Mouse (Mus musculus): ENCODE data around the gene Tacc2.
A peak's percentile ranks its signal among the peaks of the same experiment; 100 is the strongest.
"Not testable (repeated sequence)": the region's sequence is repeated elsewhere in the genome, so short reads cannot be mapped to it uniquely, and the experiment has no call there.

Gene Tacc2

DNA sequence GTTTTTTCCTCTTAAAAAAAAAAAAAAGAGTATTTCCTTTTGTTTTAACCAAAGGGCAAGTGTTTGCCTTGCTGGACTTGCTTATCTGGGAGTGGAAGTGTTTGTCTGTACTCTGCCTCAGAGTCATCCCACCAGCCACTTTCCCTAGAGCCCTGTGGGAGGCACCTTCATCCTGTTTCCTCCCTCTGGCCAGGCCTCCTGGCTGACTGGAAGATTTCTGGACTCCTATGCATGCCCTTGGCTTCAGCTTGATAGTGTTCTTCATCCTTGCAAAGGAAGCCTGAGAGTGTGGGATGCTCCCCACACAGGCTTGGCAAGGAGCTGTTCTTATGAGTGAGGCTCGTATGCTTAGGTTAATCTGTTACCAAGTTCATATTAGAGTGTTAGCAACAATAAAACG, 77.3 kb downstream of the Tacc2 start:
- peak; percentile 99 for DNase-seq

DNA sequence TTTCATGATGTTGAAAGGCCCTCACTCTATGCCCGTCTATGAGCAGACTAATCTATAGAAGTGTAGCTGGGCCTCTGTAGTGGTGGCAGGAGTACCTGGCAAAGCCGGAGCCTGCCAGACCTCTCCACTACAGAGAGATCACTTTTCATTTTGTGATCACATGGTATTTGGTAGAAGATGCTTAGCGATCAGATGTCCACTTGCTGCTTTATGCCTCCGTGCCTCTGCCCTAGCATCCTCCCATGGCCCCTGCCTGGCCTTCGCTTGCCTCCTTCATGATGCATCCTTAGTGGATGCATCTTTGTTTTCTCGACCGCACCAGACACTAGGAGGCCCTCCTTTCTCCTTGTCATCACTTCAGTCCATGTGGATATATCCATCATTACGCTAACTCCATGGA, 79.7 kb downstream of the Tacc2 start:
- peak; percentile 91 for DNase-seq

DNA sequence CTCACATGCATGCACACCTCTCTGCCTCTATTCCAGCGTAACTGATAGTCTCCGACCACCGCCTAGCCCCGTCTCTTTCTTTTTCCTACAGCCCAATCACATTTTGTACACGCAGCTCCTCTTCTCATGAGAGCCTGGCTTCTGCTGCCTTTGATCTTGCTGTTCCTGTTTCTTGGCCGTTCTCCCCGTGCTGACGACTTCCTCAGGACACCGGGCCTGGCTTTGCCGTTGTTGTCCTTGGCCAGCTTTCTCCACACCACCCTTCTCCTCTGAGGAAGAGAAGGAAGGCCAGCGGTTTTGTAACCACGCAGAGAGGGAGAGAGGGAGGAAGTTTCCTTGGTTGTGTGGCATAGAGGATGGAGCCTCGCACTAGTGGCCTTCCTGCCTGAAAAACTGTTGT, 80.5 kb downstream of the Tacc2 start:
- DNase-seq, result peak; percentile 100

DNA sequence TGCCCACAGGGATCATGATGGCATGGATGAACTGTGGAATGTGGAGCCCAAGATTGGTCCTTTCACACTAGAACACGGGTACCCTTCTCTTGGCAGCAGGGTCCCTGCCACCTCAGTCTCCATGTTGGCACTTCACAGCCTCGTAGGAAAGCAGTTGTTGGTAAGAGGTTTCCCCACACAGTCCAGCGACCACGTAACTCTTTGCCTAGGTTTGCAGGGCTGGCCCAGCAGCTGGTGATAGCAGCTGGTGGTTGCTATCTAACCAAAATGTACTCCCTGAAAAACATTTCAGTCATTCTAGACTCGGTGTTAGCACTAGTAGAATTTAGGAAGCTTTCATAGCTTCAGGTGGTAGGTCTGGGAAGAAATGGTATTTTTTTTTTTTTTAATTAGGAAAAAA, 81.9 kb downstream of the Tacc2 start:
- no peak for DNase-seq

- peak; percentile 92 for DNase-seq
Measured at GRCm38 (mm10) chr7:130662250-130662649, 85.0 kb downstream of the Tacc2 start.

- peak; percentile 92 for DNase-seq
Measured at GRCm38 (mm10) chr7:130662869-130663268, 85.6 kb downstream of the Tacc2 start.

DNA sequence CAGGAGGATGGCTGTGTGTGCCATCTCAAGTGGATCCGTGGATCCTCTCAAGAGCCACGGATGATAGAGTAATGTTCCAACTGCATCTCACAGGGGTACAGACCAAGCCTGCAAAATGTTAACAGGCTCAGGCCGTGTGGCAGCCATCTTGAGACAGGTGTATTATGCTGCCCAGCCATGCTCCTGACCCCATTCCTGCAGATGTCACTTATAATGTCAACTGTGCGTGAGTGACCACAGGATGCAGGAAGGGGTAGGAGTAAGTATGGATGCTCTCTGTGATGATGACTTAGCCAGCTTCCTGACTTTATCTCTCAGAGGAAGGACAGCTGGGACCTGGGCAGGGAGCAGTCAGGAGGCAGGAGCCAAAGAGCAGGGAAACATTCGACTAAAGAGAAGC, 86.8 kb downstream of the Tacc2 start:
- DNase-seq, result peak; percentile 91

DNA sequence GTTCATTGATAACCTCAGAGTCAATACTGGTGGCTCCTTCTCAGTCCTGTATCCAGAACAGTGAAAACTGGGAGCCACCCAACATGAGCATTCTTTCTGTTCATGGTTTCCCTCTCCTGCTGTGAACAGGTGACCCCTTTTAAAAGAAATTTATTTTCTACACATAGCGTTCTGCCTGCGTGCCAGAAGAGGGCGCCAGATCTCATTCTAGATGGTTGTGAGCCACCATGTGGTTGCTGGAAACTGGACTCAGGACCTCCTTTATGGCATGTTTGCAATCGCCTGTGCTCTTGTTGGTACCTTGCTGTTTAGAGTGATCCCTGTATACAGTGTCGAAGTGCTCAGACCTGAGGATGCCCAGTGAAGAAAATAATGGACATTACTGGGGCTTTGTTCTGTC, 87.4 kb downstream of the Tacc2 start:
- no peak for DNase-seq

- DNase-seq, result no peak
Measured at GRCm38 (mm10) chr7:130665358-130665757, 88.1 kb downstream of the Tacc2 start.

GRCm38 (mm10) chr7:130668013-130668412, 90.8 kb downstream of the Tacc2 start:
- DNase-seq, result not testable (repeated sequence)

DNA sequence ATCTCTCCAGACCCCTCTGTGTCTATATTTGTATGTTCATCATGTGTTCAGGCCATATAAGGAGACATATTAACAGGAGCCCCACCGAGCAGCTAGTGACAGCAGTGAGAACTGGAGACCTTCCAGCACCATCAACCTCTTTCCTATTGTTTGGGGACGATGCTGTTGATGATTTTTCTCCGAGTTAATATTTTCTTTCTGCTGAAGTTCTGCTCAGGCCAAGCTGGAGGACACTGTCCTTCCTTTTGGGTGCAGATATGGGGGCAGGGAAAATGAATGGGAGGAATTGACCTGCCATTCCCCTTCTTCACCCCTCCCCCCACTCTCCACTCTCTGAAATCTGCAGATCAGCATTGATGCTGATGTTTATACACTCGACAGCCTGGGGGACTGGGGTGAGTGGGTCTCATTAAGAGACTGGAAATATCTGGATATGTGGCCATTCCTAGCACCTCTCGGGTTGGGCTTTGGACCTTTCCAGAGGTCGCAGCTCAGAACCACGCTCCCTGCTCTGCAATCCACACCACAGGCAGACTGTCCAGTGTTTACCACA, 91.6 kb downstream of the Tacc2 start:
- DNase-seq, result no peak

DNA sequence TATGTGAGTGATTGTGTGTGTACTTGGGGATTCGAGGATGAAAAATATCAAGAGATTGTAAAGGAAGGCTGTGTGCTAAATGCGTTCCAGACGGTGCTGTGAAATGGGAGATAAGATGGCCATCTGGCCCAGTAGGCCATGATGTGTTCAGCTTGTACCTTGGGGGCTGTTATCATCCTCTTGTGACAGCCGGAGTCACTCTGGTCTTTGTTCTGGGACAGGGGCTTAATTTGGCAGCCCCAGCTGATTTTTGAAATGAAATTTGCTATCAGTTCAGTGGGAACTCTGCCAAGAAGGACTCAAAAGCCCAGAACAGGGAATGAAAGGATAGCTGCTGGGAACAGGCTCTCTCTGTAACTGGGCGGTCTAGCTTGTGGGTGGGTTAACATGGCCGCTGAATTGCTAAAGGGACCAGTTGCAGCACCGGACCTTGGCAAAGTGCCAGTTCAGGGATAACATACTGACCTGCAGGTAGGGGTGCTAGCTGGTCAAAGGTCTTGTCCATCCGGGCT, 92.2 kb downstream of the Tacc2 start:
- DNase-seq, result peak; percentile 98

- DNase-seq, result peak; percentile 99
Measured at GRCm38 (mm10) chr7:130670358-130670757, 93.1 kb downstream of the Tacc2 start.

DNA sequence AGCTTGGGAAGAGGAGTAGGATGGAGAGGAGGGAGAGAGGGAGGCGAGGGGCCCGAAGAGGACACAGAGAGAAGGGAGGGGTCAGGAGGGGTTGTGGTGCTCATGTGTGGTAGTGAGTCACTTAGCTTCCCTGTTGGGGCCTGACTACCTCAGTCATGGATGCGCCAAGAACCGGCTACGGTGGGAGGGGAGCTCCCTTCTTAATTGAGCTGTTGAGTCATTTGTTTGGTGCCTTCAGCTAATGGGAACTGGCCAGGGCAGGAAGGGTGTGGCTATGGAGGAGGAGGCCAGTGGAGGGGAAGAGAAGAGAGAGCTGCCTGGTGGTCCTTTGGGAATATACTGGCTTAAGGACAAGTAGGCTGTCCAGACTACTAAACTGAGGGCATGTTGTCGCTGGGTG, 94.1 kb downstream of the Tacc2 start:
- DNase-seq, result peak; percentile 99

DNA sequence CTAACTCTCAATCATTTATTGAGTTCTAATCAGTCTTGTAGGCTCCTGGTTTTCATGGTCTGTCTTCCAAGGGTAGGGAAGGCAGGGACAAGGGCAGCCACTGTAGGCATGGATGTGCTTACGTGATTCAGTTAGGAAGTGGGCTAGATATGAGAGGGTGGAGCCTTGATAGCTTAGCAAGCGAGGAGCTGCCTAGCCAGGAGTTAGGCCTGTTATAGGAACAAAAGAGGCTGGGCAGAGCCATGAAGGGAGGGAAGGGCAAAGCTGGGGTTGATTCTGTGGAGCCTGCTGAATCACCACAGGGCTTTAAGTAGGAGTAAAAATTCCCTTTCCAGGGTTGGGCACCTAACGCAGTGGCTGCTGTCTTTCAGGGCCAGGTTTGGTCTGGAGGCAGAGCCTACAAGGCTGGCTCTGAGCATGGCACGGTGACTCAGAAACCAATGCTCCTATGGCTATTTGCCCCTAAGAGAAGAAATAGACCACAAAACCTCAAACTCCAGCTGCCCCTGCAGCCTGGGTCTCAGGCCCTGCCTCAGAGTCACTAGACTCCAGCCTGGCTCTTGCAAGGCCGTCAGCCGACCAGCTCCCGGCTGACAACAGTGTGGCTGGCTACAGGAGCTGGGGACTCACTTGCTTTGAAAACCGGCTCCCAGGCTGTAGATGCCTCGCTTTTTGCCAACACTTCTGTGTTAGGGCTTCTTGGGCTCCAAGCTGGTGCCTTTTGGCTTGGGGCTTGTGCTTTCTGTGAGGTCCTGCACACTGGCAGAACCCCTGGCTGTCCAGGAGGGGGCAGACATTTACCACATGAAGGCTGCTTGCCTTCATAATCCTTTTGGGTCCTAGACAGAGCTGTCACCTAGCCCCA, 96.2 kb downstream of the Tacc2 start:
- DNase-seq, result peak; percentile 93

GRCm38 (mm10) chr7:130674526-130674925, 97.3 kb downstream of the Tacc2 start:
- peak; percentile 92 for DNase-seq

DNA sequence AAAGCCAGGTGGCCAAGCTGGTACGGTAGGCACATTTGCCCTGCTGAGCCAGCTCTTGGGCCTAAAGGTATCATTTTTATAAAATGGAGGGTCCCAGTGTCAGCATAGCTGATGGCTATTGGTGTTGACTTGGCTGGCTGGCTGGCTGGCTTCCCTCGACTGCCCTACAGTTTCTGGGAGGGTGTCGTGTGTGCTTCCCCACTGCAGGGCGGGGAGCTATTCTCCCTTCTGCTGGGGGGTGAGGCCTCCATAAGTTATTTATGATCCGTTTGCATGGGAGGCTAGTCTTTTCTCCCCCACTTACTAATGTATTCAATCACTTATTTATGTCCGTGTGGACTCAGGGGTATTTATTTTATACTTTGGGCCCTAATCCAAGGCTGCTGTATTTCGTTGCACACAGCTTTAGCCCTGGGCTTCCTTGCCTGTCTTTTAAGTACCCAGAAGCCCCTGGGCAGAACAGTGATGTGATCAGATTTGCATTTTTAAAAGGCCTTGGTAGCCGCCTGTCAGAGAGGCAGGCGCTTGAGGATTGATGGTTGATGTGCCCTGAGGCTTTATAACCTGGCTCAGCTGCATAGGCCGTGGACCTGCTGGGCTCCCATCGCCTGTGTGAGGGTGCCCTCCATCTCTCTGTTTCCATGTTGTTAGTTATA, 99.8 kb downstream of the Tacc2 start:
- no peak for DNase-seq

DNA sequence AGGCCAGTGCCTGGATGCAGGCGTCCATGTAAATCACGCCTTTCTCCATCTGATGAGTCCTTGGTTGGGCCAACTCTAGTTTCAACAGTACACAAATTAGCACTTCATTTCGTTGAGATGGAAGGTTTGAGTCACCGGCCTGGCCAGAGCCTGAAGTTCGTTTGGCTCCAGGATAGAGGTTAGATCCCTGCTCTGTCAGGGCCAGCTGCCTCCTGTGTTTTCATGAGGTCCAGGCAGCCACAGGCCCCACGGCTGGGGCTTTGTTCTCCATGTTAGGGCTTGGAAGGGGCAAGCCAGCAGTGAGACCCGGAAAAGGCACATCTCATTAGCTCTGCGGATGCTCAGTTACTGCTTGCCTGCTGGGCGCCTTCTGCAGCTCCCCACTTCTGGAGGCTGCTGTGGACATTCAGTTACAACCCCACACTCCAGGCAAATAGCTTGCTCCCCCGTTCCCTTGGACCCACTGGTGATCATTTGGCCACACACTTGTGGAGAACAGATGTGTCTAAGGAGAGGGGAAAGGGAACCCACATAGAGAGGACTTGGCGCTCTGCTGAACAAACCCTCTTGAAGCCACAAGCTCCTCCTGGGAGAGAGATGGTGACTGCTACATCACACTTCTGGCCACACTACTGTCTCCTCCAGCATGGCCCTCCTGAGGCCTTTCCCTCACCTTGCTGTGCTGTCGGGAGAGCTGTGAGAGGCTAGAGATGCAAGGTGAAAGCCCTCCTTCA, 100.5 kb downstream of the Tacc2 start:
- DNase-seq, result peak; percentile 96

DNA sequence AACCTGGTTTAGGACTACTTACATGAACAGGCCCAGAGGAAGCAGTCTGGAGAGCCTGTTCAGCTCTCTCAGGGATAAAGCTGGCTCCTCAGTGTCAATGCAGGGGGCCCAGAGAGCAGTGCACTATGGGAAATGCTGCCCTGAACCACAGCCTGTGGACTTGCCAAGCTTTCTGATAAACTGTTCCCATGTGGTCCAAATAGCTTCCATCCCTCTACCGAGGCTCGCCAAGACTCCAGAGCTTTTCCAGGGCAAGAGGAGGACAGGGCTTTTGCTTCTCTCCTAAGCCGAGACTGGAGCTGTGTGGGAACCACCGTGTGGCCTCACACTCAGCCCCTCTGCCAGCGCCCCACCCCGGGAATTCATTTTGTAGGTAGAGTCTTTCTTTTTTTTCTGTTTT, 101.2 kb downstream of the Tacc2 start:
- peak; percentile 98 for DNase-seq

DNA sequence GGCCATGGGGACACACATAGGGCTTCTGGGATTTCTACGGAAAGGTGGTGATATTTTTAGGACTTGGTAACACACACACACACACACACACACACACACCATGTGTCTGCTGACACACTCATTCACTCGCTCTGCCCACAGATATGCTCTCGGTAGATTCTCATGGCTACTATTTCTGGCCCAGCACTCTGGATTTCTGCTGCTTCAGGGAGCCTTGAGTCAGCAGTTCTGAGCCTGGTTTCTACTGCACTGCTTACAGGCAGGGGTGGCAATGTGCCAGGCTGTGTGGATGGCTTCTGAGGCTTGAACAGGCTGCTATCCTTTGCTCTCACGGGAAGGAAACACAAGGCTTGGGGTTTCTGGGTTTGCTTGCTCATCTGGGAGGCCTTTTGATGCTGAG, 104.6 kb downstream of the Tacc2 start:
- DNase-seq, result peak; percentile 97

- DNase-seq, result no peak
Measured at GRCm38 (mm10) chr7:130688601-130689000, 111.4 kb downstream of the Tacc2 start.

- DNase-seq, result no peak
Measured at GRCm38 (mm10) chr7:130690869-130691268, 113.6 kb downstream of the Tacc2 start.

DNA sequence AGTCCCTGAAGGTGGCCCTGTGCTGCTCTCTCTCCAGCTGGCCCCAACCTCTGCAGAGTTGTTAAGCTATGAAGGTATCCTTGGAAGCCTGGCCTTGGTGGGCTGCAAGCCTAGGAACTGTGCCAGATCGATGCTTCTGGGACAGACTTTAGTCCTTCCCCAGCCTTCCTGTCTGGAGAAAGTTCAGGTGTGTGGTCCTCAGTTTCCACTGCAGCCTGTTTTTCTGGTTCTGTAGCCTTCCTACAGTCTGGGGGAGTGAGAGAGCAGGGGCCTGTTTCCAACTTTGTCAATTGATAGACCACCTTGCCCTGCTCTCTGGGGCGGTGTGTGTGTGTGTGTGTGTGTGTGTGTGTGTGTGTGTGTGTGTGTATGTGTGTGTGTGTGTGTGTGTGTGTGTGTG, 114.7 kb downstream of the Tacc2 start:
- no peak for DNase-seq

Data from heart, adult 11 months (tissue).